Mouse (Mus musculus) limb, embryonic 14.5 days (tissue): Measurements from ENCODE around the gene Pgap3. TPM values are rescaled to one million over a fixed set of nuclear protein-coding genes. Genes with fewer than 3 reads are reported as not detected.
A peak's percentile ranks its signal among the peaks of the same experiment; 100 is the strongest.

Experiments
- ATAC-seq: fragments of 200-750 bp; cut with Nextera tagmentation; 2 replicates; pipeline ENCODE4 v1.8.0; 2017; ENCODE audit warnings: low read depth, moderate number of reproducible peaks, moderate TSS enrichment; ENCODE audit not compliant: low FRiP score
- DNase-seq: peaks from one replicate; pipeline ENCODE4 v3.0.0-alpha.2; 2015; ENCODE audit warnings: low spot score
- H3K27ac ChIP-seq: fragments of 300-500 bp; sonication (generic); replicated peaks from 2 replicates; pipeline ENCODE4 v1.5.1; 2014; ENCODE audit warnings: low read depth, mild to moderate bottlenecking, low read length, moderate library complexity, mixed read lengths
- H3K27me3 ChIP-seq: fragments of 300-500 bp; sonication (generic); 2 replicates; pipeline ENCODE4 v1.6.1; 2014; ENCODE audit warnings: low read length, mixed read lengths; ENCODE audit not compliant: control insufficient read depth, insufficient read depth
- H3K36me3 ChIP-seq: fragments of 300-500 bp; sonication (generic); 2 replicates; pipeline ENCODE4 v1.6.1; 2014; ENCODE audit warnings: mild to moderate bottlenecking, low read length, moderate library complexity, mixed read lengths; ENCODE audit not compliant: control insufficient read depth, insufficient read depth
- H3K4me1 ChIP-seq: fragments of 300-500 bp; sonication (generic); 2 replicates; pipeline ENCODE4 v1.6.1; 2014; ENCODE audit warnings: antibody characterized with exemption, low read length, mixed read lengths; ENCODE audit not compliant: control insufficient read depth, insufficient read depth
- H3K4me2 ChIP-seq: fragments of 300-500 bp; sonication (generic); replicated peaks from 2 replicates; pipeline ENCODE4 v1.6.1; 2014; ENCODE audit warnings: low read depth, mild to moderate bottlenecking, low read length, moderate library complexity; ENCODE audit not compliant: severe bottlenecking
- H3K4me3 ChIP-seq: fragments of 300-500 bp; sonication (generic); replicated peaks from 2 replicates; pipeline ENCODE4 v1.5.1; 2014; ENCODE audit warnings: low read length
- H3K9ac ChIP-seq: fragments of 300-500 bp; sonication (generic); 2 replicates; pipeline ENCODE4 v1.6.1; 2014; ENCODE audit warnings: mild to moderate bottlenecking, low read depth, low read length, moderate library complexity; ENCODE audit not compliant: severe bottlenecking
- H3K9me3 ChIP-seq: fragments of 300-500 bp; sonication (generic); 2 replicates; pipeline ENCODE4 v1.6.1; 2016; ENCODE audit warnings: low read length; ENCODE audit not compliant: control insufficient read depth
- POLR2A ChIP-seq: fragments of 200-500 bp; IDR thresholded peaks from 2 replicates; pipeline ENCODE4 v1.8.0; 2012; ENCODE audit warnings: inconsistent platforms, mild to moderate bottlenecking, moderate library complexity, borderline replicate concordance; ENCODE audit not compliant: insufficient read depth, insufficient read length; ENCODE audit errors: extremely low read depth
- WGBS: fragments of 180-500 bp; shearing (Covaris S2); extraction: QIAGEN DNeasy Blood & Tissue Kit; methylation state at CpG from one replicate; pipeline ENCODE4 v1.1.7; 2014; 5-methylcytosine and 5-hydroxymethylcytosine counted together
- polyA plus RNA-seq, 2 experiments: library from polyadenylated mRNA; depleted of rRNA in 1 of 2; stranded (reverse) in 1 of 2; unstranded in 1 of 2; fragments of >200 nt; fragmentation: Nextera tagmentation in 1 of 2; extraction: Ambion mirVana in 1 of 2; gene quantifications; 2 replicates each; pipeline versions ENCODE4 v1.2.1 to v1.2.3; 2012 to 2014

The Pgap3 gene
- polyA plus RNA-seq, 2 experiments: 9.2 to 19.2 TPM

DNA sequence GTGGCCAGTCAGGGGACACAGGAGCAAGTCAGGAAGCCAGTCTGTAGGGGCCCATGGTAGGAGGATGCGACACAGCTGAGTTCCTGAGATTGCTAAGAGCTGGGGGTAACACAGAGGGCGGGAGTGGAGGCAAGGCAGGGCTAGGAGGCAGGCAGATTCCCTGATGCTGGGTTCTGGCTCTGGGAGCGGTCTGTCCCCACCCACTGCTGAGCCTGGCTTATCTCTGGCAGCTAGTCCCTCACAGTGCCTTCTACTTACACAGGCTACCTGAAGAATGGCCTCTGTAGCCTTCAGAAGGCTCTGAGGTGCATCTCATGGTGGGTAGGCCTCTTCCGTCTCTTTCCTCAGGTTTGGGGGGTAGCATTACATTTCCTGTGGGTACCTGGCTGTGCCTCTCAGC is 7.6 kb downstream of the Pgap3 start:
- TF ChIP-seq POLR2A: no peak
- WGBS: 60% methylated on average over 4 of the region's 4 CpGs
- 0 out of 2 replicates have a peak overlapping the region, but pooled peaks have one; percentile 21 for H3K9ac ChIP-seq
- no peak overlapping the region; the same call in 1 of the 2 replicates for H3K4me2 ChIP-seq
- peaks cover 10% of the 10 kb centered on the region for H3K4me1 ChIP-seq
- peaks cover 11% of the 10 kb centered on the region for H3K27me3 ChIP-seq
- H3K36me3 ChIP-seq: no peaks in the 10 kb centered on the region
- H3K9me3 ChIP-seq: no peaks in the 10 kb centered on the region
- H3K4me3 ChIP-seq: no peak overlapping the region
- ATAC-seq (no peak), DNase-seq (no peak)
- H3K27ac ChIP-seq: no peak overlapping the region

DNA sequence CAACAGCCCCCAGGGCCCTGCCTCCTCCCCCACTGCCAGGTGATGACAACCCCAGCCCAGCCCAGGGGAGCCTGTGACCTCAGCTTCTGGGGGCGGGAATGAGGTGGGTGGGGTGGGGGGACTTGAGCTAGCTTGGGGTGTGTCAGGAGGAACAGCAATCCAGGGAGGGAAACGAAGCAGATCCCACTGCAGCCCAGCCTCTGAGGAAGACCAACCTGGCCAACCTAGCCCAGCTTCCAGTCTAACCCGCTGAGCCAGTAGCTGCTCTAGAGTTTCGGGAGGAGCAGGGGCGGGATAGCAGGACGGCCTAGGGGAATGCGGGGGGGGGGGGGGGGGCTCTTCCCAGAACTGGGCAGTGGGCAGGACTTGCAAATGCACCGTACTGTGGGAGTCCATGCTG is 8.3 kb downstream of the Pgap3 start:
- no peak for TF ChIP-seq POLR2A
- no peak for ATAC-seq
- no peak overlapping the region for H3K4me3 ChIP-seq
- peaks cover 10% of the 10 kb centered on the region for H3K4me1 ChIP-seq
- H3K9me3 ChIP-seq: no peaks in the 10 kb centered on the region
- H3K27ac ChIP-seq: no peak overlapping the region
- DNase-seq: no peak
- 13% methylated on average over 6 of the region's 8 CpGs for WGBS
- peaks cover 17% of the 10 kb centered on the region for H3K27me3 ChIP-seq
- no peak overlapping the region for H3K4me2 ChIP-seq
- H3K9ac ChIP-seq: no peak overlapping the region
- no peaks in the 10 kb centered on the region for H3K36me3 ChIP-seq

DNA sequence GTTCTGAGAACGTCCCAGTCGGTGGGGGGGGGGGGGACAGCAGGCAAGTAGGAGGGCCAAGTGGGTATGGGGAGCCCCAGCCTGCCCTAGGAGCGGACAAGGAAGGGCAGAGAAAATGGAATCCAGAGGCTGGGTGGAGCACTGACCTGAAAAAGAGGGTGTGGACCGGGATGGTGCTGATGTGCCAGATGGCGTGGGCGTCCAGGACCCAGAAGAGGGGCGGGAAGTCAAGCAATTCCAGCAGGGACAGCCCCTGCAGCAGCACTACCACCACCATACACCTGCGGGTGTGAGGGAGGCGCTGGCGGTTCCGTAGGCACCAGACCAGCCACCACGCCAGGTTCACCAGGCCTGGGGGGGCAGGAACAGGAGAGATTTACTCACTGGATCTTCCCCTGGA is 10.1 kb downstream of the Pgap3 start:
- no peak for TF ChIP-seq POLR2A
- peaks cover 36% of the 10 kb centered on the region for H3K27me3 ChIP-seq
- H3K9ac ChIP-seq: no peak overlapping the region
- DNase-seq: no peak
- no peak overlapping the region for H3K4me2 ChIP-seq
- H3K4me1 ChIP-seq: peaks cover 10% of the 10 kb centered on the region
- no peak for ATAC-seq
- no peaks in the 10 kb centered on the region for H3K9me3 ChIP-seq
- no peaks in the 10 kb centered on the region for H3K36me3 ChIP-seq
- WGBS: 65% methylated on average over 11 of the region's 12 CpGs
- no peak overlapping the region for H3K4me3 ChIP-seq
- H3K27ac ChIP-seq: no peak overlapping the region

DNA sequence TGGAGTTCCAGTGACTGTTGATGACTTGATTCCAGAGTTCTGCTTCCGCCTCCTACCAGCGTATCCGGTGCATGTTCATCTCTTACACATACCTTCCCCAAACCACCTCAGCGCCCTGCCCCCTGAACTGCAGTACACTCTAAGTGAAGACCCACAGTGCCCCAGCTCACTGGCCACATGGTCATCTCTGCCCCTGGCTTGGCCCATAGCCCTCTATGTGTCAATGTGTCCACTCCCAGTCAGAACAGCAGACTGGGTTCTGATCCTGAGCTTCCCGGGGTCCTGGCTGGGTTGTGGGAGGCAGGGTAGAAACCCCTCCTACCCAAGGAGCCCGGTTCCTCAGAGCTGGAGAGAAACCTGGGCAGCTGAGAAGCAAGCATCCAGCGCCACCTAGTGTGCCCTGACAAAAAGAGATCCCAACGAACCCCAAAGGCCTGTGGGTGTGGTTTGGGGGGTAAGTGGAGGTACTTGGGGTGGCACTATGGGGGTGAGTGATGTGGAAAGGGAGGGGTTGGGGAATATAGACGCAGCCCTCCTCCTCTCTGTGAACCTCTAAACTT is 11.0 kb downstream of the Pgap3 start:
- no peak overlapping the region for H3K4me2 ChIP-seq
- H3K4me3 ChIP-seq: no peak overlapping the region
- H3K9ac ChIP-seq: 0 out of 2 replicates have a peak overlapping the region, but pooled peaks have one; percentile 21
- peaks cover 5% of the 10 kb centered on the region for H3K4me1 ChIP-seq
- no peak overlapping the region for H3K27ac ChIP-seq
- TF ChIP-seq POLR2A: no peak
- ATAC-seq (no peak), DNase-seq (peak; percentile 55)
- no peaks in the 10 kb centered on the region for H3K36me3 ChIP-seq
- H3K9me3 ChIP-seq: no peaks in the 10 kb centered on the region
- 32% methylated on average over 9 of the region's 9 CpGs for WGBS
- H3K27me3 ChIP-seq: peaks cover 39% of the 10 kb centered on the region

DNA sequence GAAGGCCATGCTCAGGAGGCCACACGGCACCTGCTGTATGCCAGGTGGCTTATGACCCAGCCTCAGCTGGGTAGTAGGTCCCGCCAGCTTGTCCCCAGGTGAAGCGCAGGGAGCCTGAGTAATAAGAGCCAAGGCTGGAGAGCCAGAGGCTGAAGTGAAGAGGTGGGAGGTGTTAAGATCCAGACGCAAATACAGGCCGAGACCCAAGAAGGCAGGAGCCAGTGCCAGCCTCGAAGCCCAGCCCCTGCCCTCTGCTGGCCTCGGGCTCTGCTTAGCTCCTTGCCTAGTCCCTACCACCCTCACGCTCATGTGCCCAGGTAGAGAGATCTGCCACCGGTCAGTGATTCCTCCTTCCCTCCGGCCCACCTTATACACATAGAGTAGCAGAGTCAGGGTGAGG is 12.0 kb downstream of the Pgap3 start:
- H3K4me3 ChIP-seq: no peak overlapping the region
- H3K4me2 ChIP-seq: no peak overlapping the region
- ATAC-seq (no peak), DNase-seq (no peak)
- 67% methylated on average over 10 of the region's 10 CpGs for WGBS
- H3K27ac ChIP-seq: no peak overlapping the region
- TF ChIP-seq POLR2A: no peak
- H3K36me3 ChIP-seq: no peaks in the 10 kb centered on the region
- H3K27me3 ChIP-seq: peaks cover 42% of the 10 kb centered on the region
- H3K4me1 ChIP-seq: peaks cover 1% of the 10 kb centered on the region
- H3K9me3 ChIP-seq: no peaks in the 10 kb centered on the region
- H3K9ac ChIP-seq: no peak overlapping the region
